Mouse (Mus musculus): ENCODE data around the gene Apon. TPM values are rescaled to one million over a fixed set of nuclear protein-coding genes. Genes with fewer than 3 reads are reported as not detected.

The Apon gene
- polyA plus RNA-seq, 1 experiment from 2014 or later, result 0.19 TPM

DNA sequence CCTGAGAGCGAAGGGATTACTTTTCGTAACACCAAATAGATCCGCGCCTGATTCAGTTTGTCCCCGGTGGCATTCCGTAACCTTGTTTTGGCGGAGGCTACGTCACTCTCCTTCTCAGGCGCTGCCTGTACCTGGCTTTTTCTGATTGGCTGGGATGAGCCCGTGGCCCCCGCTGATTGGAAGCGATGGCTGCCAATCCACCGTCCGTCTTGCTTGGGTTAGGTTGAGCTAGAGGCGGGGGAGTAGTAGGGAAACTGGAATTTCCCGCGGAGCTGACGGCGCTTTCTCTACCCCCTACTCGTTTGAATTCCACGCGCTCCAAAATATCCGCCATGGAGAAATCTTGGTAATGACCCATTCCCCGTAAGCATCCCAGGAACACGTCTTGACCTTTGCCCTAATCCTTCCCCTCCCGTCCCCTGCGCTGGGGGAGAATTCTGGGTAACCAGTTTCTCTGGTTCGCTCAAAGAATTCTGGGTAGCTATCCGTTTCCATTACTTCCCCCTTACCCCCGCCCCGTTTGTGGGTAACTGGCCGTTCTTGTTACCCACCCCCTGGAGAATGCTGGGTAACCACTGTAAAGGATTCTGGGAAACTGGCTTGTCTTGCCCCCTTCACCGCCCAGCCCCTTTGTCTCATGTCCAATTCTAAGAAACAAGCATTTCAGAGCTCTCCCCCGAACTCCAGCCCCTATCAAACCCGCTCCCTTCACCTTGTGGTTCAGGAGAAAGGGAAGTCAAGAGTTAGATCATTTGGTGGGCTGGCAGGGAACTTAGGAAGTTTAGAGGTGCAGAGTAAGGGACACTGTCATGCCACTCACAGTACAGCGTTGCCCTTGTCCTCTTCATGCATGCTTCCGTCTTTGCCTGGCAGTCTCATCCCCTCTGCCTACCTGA, 49.5 kb downstream of the Apon start, which contains the start of gene Pan2:
TSS of gene Pan2 (plus strand) at position 210 of the 896 bp plus-strand sequence.
- Histone ChIP-seq H3K9me3 (no peaks in the 10 kb centered on the region), H3K4me1 (peaks cover 18% of the 10 kb centered on the region), H3K27me3 (no peaks in the 10 kb centered on the region), H3K9ac (replicated peaks) (peak within 1 kb of the TSS; percentile 80), H3K4me3 (peak within 1 kb of the TSS; percentile 70), H3K36me3 (peaks cover under 1% of the 10 kb centered on the region; the same call in 1 of the 2 replicates), H3K4me2 (replicated peaks) (peak within 1 kb of the TSS; percentile 87), H3K27ac (replicated peaks) (peak within 1 kb of the TSS; percentile 99)
- WGBS, result 2% methylated on average over 37 of the region's 37 CpGs
- peak; percentile 99 for ATAC-seq (replicated peaks)

Other genes with a start within 250 kb of the Apon start
- gene Hsd17b6, start 246.5 kb upstream of the Apon start, polyA plus RNA-seq (2015; fragmentation: Nextera tagmentation; extraction: Ambion mirVana), result not detected in 2 replicates
- 61.6 and 62.3 TPM in 2 replicates for gene Prim1, start 238.9 kb upstream of the Apon start, polyA plus RNA-seq (2015; fragmentation: Nextera tagmentation; extraction: Ambion mirVana)
- gene Naca, start 218.5 kb upstream of the Apon start, polyA plus RNA-seq (2015; fragmentation: Nextera tagmentation; extraction: Ambion mirVana), result 599 and 612 TPM in 2 replicates
- 430 and 444 TPM in 2 replicates for gene Ptges3, start 195.1 kb upstream of the Apon start, polyA plus RNA-seq (2015; fragmentation: Nextera tagmentation; extraction: Ambion mirVana)
- gene Atp5b, start 170.8 kb upstream of the Apon start, polyA plus RNA-seq (2015; fragmentation: Nextera tagmentation; extraction: Ambion mirVana), result 2,026 and 2,088 TPM in 2 replicates
- gene Baz2a, start 162.5 kb upstream of the Apon start, polyA plus RNA-seq (2015; fragmentation: Nextera tagmentation; extraction: Ambion mirVana), result 9.1 and 9.8 TPM in 2 replicates
- gene Rbms2, start 73.8 kb upstream of the Apon start, polyA plus RNA-seq (2015; fragmentation: Nextera tagmentation; extraction: Ambion mirVana), result 7.9 and 9.0 TPM in 2 replicates
- gene Gls2, start 59.6 kb upstream of the Apon start, polyA plus RNA-seq (2015; fragmentation: Nextera tagmentation; extraction: Ambion mirVana), result 0.57 and 0.64 TPM in 2 replicates
- 19.1 and 19.8 TPM in 2 replicates for gene Spryd4, start 42.3 kb upstream of the Apon start, polyA plus RNA-seq (2015; fragmentation: Nextera tagmentation; extraction: Ambion mirVana)
- gene Mip, start 28.3 kb upstream of the Apon start, polyA plus RNA-seq (2015; fragmentation: Nextera tagmentation; extraction: Ambion mirVana), result 0.19 TPM in 1 of 2 replicates, not detected in the other
- 32.0 and 35.8 TPM in 2 replicates for gene Timeless, start 22.0 kb upstream of the Apon start, polyA plus RNA-seq (2015; fragmentation: Nextera tagmentation; extraction: Ambion mirVana)
- gene Apof, start 14.6 kb downstream of the Apon start, polyA plus RNA-seq (2015; fragmentation: Nextera tagmentation; extraction: Ambion mirVana), result not detected in 2 replicates
- gene Stat2, start 16.5 kb downstream of the Apon start, polyA plus RNA-seq (2015; fragmentation: Nextera tagmentation; extraction: Ambion mirVana), result 17.1 and 21.0 TPM in 2 replicates
- gene Il23a, start 44.7 kb downstream of the Apon start, polyA plus RNA-seq (2015; fragmentation: Nextera tagmentation; extraction: Ambion mirVana), result 0.11 TPM in 1 of 2 replicates, not detected in the other
- 27.6 and 30.9 TPM in 2 replicates for gene Pan2, start 49.2 kb downstream of the Apon start, polyA plus RNA-seq (2015; fragmentation: Nextera tagmentation; extraction: Ambion mirVana)
- gene Cnpy2, start 68.4 kb downstream of the Apon start, polyA plus RNA-seq (2015; fragmentation: Nextera tagmentation; extraction: Ambion mirVana), result 208 and 216 TPM in 2 replicates
- 233 and 237 TPM in 2 replicates for gene Cs, start 83.6 kb downstream of the Apon start, polyA plus RNA-seq (2015; fragmentation: Nextera tagmentation; extraction: Ambion mirVana)
- gene Coq10a, start 114.9 kb downstream of the Apon start, polyA plus RNA-seq (2015; fragmentation: Nextera tagmentation; extraction: Ambion mirVana), result 33.7 and 35.7 TPM in 2 replicates
- gene Ankrd52, start 123.0 kb downstream of the Apon start, polyA plus RNA-seq (2015; fragmentation: Nextera tagmentation; extraction: Ambion mirVana), result 13.0 and 13.4 TPM in 2 replicates
- 0.09 and 0.24 TPM in 2 replicates for gene Slc39a5, start 147.1 kb downstream of the Apon start, polyA plus RNA-seq (2015; fragmentation: Nextera tagmentation; extraction: Ambion mirVana)
- gene Nabp2, start 157.4 kb downstream of the Apon start, polyA plus RNA-seq (2015; fragmentation: Nextera tagmentation; extraction: Ambion mirVana), result 137 and 139 TPM in 2 replicates
- 104 and 110 TPM in 2 replicates for gene Rnf41, start 157.6 kb downstream of the Apon start, polyA plus RNA-seq (2015; fragmentation: Nextera tagmentation; extraction: Ambion mirVana)
- gene Smarcc2, start 205.2 kb downstream of the Apon start, polyA plus RNA-seq (2015; fragmentation: Nextera tagmentation; extraction: Ambion mirVana), result 201 and 202 TPM in 2 replicates
- 682 and 697 TPM in 2 replicates for gene Myl6, start 240.0 kb downstream of the Apon start, polyA plus RNA-seq (2015; fragmentation: Nextera tagmentation; extraction: Ambion mirVana)
- gene Myl6b, start 244.6 kb downstream of the Apon start, polyA plus RNA-seq (2015; fragmentation: Nextera tagmentation; extraction: Ambion mirVana), result 4.7 and 5.6 TPM in 2 replicates

Measured in forebrain, embryonic 15.5 days (tissue).